Mouse (Mus musculus) gastrocnemius, postnatal 25 days (tissue): Measurements from ENCODE around the gene Tasp1. TPM values are rescaled to one million over a fixed set of nuclear protein-coding genes. Genes with fewer than 3 reads are reported as not detected.

ENCODE experiments used
- total RNA-seq, 2 experiments: library from RNA; stranded (reverse); gene quantifications; 1 replicate in 1 of 2; 2 replicates in 1 of 2; pipeline ENCODE4 v1.2.3; 2021

Tasp1 gene
- total RNA-seq, 2 experiments from 2014 or later = 4.2 to 5.0 TPM

Other genes starting within 250 kb of the Tasp1 start
- gene Gm17374, start 85.2 kb upstream of the Tasp1 start, total RNA-seq = not detected
- gene Esf1, start 103.8 kb upstream of the Tasp1 start, total RNA-seq = 10 to 100 TPM; 10.8 to 11.7 TPM
- 10 to 100 TPM; 37.5 to 41.7 TPM for gene Ndufaf5, start 103.8 kb upstream of the Tasp1 start, total RNA-seq